Mouse (Mus musculus) megakaryocyte, embryonic 14.5 days (primary cell): ENCODE data around the gene Polr1b.

Experiments
- FLI1 ChIP-seq: IDR thresholded peaks from 2 replicates; pipeline ENCODE4 v1.6.1; 2012; ENCODE audit warnings: low read length, inconsistent platforms, mixed read lengths
- GATA1 ChIP-seq: IDR thresholded peaks from 3 replicates; pipeline ENCODE4 v1.6.1; 2012; ENCODE audit warnings: mixed read lengths, low read length, inconsistent platforms, borderline replicate concordance

DNA sequence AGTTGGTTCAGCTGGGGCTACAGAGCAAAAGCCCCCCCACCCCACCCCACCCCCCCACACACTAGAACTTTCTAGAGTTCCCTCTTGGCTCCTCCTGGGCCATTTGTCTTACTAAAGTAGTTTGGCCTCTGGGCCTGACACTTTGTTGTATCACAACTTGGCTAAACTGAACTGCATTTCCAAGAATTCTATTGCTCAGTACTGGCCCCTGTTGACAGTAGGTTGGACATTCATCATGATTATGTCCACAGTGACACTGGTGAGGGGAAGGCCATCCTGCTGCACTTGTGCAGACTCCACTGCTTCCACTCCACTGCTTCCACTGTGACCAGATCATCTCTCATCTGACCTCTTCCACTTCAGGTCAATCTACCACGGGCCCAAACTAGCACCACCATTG, 52.0 kb downstream of the Polr1b start:
- TF ChIP-seq GATA1 (no peak), FLI1 (no peak)
